Mouse (Mus musculus) C2C12 (cell line): ENCODE data around the gene Prkcsh.

Source experiments
- CTCF ChIP-seq: IDR thresholded peaks from one replicate; pipeline ENCODE4 v1.5.1; 2011; ENCODE audit not compliant: control insufficient read depth, insufficient read depth, insufficient read length
- MAX ChIP-seq: IDR thresholded peaks from one replicate; pipeline ENCODE4 v1.6.1; 2011; ENCODE audit warnings: mild to moderate bottlenecking, control low read depth
- MYOD1 ChIP-seq: IDR thresholded peaks from one replicate; pipeline ENCODE4 v1.6.1; 2011; ENCODE audit warnings: low read depth; ENCODE audit not compliant: control insufficient read depth, insufficient read length
- MYOG ChIP-seq: IDR thresholded peaks from one replicate; pipeline ENCODE4 v1.6.1; 2011; ENCODE audit not compliant: control insufficient read depth, insufficient read length; ENCODE audit errors: extremely low read depth
- USF1 ChIP-seq: IDR thresholded peaks from one replicate; pipeline ENCODE4 v1.6.1; 2011; ENCODE audit warnings: low read depth, mild to moderate bottlenecking, control low read depth, moderate library complexity

- no peak for TF ChIP-seq CTCF
- no peak for TF ChIP-seq MYOD1
- no peak for TF ChIP-seq USF1
- TF ChIP-seq MYOG = no peak
- no peak for TF ChIP-seq MAX
These were observed 41.9 kb upstream of the Prkcsh start for GRCm38 (mm10) chr9:21960558-21961208.
